Mouse (Mus musculus): ENCODE results near the gene Cbx8. TPM values are rescaled to one million over a fixed set of nuclear protein-coding genes. Genes with fewer than 3 reads are reported as not detected.

Gene Cbx8
- 6.2 and 9.5 TPM in 2 replicates for polyA plus RNA-seq (2012; ENCODE audit: insufficient read depth, insufficient read length, missing spikeins)

GRCm38 (mm10) chr11:119040600-119041324 is at the start of gene Cbx8:
Cbx8 (minus strand) TSS chr11:119040969.
- H3K4me3 ChIP-seq (ENCODE audit: insufficient read depth, low read length), result peak within 1 kb of the TSS; percentile 80
- no peak for TF ChIP-seq CTCF (IDR thresholded peaks at IDR 0.05; ENCODE audit: low read depth, low read length)
- peak; percentile 53; the same call in 1 of the 2 replicates for TF ChIP-seq POLR2A (IDR thresholded peaks at IDR 0.05; ENCODE audit: borderline replicate concordance, low read depth, low read length)
- peaks cover 12% of the 10 kb centered on the region for H3K4me1 ChIP-seq (ENCODE audit: control insufficient read depth, insufficient read depth, low read length)
- peak within 1 kb of the TSS; percentile 42 for H3K27ac ChIP-seq (ENCODE audit: insufficient read depth, low read depth, low read length)

- Histone ChIP-seq H3K4me3 (ENCODE audit: insufficient read depth, low read length) (peak overlapping the region; percentile 50), H3K4me1 (ENCODE audit: control insufficient read depth, insufficient read depth, low read length) (peaks cover 13% of the 10 kb centered on the region), H3K27ac (ENCODE audit: insufficient read depth, low read depth, low read length) (no peak overlapping the region)
- TF ChIP-seq POLR2A (IDR thresholded peaks at IDR 0.05; ENCODE audit: borderline replicate concordance, low read depth, low read length), result no peak
- no peak for TF ChIP-seq CTCF (IDR thresholded peaks at IDR 0.05; ENCODE audit: low read depth, low read length)
Observed at GRCm38 (mm10) chr11:119090076-119090960, 49.5 kb upstream of the Cbx8 start.

- TF ChIP-seq POLR2A (IDR thresholded peaks at IDR 0.05; ENCODE audit: borderline replicate concordance, low read depth, low read length), result no peak
- no peak for TF ChIP-seq CTCF (IDR thresholded peaks at IDR 0.05; ENCODE audit: low read depth, low read length)
- Histone ChIP-seq H3K4me3 (ENCODE audit: insufficient read depth, low read length) (peak overlapping the region; percentile 38; the same call in 1 of the 2 replicates), H3K27ac (ENCODE audit: insufficient read depth, low read depth, low read length) (no peak overlapping the region), H3K4me1 (ENCODE audit: control insufficient read depth, insufficient read depth, low read length) (peaks cover 13% of the 10 kb centered on the region)
Observed at GRCm38 (mm10) chr11:119089235-119090075, 48.7 kb upstream of the Cbx8 start.

DNA sequence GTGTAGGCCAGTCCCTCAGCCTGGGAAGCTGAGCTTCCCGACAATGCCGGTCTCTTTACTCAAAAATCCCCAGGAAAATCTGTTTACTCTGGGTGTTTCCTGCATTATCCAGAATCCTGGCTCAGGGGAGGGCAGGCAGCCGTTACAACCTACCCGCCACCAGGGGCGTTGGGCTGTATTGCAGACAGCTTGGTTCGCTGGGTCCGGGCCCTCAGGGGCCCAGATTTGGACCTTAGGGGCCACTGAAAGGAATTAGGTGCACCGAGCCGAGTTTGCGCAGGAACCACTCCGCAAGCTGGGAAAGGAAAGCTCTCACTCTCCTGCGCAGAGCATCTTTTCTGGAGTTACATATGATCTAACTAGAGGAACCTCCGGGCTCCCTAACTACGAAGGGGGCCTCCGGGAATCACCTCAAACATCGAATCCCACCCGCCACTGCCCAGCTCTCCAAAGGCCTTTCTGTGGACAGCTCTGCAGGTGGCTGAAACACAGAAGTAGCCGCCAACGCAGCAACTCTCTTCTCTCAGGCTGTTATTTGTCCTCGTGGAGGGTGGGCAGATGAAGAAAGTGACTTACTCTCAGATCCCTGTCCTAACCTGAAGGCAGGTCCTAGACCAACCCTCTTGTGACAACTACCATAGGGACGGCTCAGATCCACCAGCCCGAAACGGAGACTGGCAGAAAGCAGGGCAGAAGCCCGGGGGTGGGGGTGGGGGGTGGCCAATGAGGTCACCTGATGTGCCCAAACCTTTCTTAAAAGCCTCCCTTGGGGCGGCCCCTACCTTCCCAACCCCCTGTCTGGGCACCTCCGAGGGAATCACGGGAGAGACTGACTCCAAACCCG is 47.8 kb upstream of the Cbx8 start:
- no peak overlapping the region for H3K27ac ChIP-seq (ENCODE audit: insufficient read depth, low read depth, low read length)
- TF ChIP-seq CTCF (IDR thresholded peaks at IDR 0.05; ENCODE audit: low read depth, low read length), result peak; percentile 45
- TF ChIP-seq POLR2A (IDR thresholded peaks at IDR 0.05; ENCODE audit: borderline replicate concordance, low read depth, low read length), result no peak
- peaks cover 17% of the 10 kb centered on the region for H3K4me1 ChIP-seq (ENCODE audit: control insufficient read depth, insufficient read depth, low read length)
- H3K4me3 ChIP-seq (ENCODE audit: insufficient read depth, low read length), result no peak overlapping the region

DNA sequence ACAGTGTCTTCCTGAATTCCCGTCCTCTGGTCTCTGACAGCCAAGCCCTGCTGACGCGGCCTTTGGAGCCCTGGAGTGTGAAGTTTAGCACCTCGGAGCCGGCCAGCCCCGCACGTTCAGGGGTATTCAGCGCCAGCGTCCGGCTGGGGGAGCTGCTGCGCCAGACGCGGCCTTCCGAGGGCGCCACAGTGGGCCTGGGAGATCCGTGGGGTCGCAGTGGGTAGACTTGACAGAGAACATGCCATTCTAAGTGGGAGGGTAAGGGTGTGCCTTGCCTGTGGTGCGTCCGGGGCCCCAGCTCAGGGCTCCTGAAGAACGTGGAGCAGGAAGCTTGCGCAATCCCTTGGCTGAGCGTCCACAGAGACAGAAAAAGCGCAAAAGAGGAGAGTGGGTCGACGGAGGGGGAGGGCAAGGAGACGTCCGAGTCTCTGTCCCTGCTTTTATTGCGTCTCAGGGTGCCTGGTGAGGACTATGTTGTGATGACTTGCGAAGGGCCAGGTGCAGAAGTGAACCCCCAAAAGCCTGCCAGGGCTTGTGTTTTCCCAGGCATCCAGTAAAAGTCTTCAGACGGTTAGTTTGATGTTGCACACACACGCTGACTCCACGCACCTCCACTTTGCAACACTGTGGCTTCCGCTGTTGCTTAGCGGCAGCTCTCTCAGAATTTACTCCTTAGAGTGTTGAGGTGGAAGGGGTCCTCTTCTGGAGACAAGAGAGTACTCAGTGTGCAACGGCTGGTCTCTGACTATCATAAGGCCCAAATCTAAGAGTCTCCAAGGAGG is 46.7 kb upstream of the Cbx8 start:
- no peak overlapping the region for H3K27ac ChIP-seq (ENCODE audit: insufficient read depth, low read depth, low read length)
- peaks cover 17% of the 10 kb centered on the region for H3K4me1 ChIP-seq (ENCODE audit: control insufficient read depth, insufficient read depth, low read length)
- TF ChIP-seq POLR2A (IDR thresholded peaks at IDR 0.05; ENCODE audit: borderline replicate concordance, low read depth, low read length) (0 out of 2 replicates have a peak, but pooled peaks have one; percentile 47), CTCF (IDR thresholded peaks at IDR 0.05; ENCODE audit: low read depth, low read length) (no peak)
- peak overlapping the region; percentile 14; the same call in 1 of the 2 replicates for H3K4me3 ChIP-seq (ENCODE audit: insufficient read depth, low read length)

GRCm38 (mm10) chr11:119086144-119086971 is 45.6 kb upstream of the Cbx8 start, which contains the start of gene Cbx4:
Cbx4 (minus strand) TSS chr11:119086221.
- TF ChIP-seq POLR2A (IDR thresholded peaks at IDR 0.05; ENCODE audit: borderline replicate concordance, low read depth, low read length), result no peak
- no peak for TF ChIP-seq CTCF (IDR thresholded peaks at IDR 0.05; ENCODE audit: low read depth, low read length)
- peaks cover 19% of the 10 kb centered on the region for H3K4me1 ChIP-seq (ENCODE audit: control insufficient read depth, insufficient read depth, low read length)
- H3K4me3 ChIP-seq (ENCODE audit: insufficient read depth, low read length), result peak within 1 kb of the TSS; percentile 77
- peak within 1 kb of the TSS; percentile 75 for H3K27ac ChIP-seq (ENCODE audit: insufficient read depth, low read depth, low read length)

DNA sequence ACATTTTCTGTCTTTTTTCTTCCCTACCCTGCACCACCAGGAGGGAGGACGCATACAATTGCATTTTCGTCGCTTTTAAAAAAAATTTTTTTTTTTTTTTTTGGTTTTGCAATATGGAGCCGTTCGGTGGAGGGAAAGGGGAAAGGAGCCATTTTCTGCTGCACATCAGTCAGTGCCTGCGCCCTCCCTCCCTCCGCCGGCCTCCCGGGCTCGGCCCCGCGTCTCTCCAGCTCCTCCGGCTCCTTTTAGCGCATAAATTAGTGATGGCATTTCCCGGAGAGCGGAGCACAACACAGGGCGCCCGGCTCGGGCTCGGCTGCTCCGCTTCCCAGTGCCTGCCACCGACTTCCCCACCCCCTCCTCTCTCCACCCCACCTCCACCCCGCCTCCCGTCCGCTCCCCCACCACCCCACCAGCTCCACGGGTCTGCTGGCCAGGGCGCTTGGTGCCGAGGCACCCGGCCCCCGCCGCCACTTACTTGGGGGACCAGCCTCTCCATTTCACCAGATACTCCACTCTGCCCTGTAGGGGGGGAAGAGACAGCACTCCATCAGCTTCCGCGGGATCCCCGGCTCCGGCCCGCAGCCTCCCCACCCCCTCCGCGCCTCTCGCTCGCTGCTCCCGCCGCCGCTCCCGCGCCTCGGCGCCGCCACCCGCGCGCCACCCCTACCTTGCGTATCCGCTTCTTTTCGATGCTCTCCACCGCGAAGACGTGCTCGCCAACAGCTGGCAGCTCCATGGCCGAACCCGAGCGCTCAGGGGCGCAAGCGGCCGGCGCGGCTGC is 44.7 kb upstream of the Cbx8 start:
- H3K4me1 ChIP-seq (ENCODE audit: control insufficient read depth, insufficient read depth, low read length), result peaks cover 19% of the 10 kb centered on the region
- peak overlapping the region; percentile 77 for H3K4me3 ChIP-seq (ENCODE audit: insufficient read depth, low read length)
- TF ChIP-seq POLR2A (IDR thresholded peaks at IDR 0.05; ENCODE audit: borderline replicate concordance, low read depth, low read length), result no peak
- TF ChIP-seq CTCF (IDR thresholded peaks at IDR 0.05; ENCODE audit: low read depth, low read length), result no peak
- H3K27ac ChIP-seq (ENCODE audit: insufficient read depth, low read depth, low read length), result peak overlapping the region; percentile 75

Measured in bone marrow macrophage, adult 2 months (primary cell).